7 mouse cellular contexts compared by ENCODE assay signal in the genomic region with DNA sequence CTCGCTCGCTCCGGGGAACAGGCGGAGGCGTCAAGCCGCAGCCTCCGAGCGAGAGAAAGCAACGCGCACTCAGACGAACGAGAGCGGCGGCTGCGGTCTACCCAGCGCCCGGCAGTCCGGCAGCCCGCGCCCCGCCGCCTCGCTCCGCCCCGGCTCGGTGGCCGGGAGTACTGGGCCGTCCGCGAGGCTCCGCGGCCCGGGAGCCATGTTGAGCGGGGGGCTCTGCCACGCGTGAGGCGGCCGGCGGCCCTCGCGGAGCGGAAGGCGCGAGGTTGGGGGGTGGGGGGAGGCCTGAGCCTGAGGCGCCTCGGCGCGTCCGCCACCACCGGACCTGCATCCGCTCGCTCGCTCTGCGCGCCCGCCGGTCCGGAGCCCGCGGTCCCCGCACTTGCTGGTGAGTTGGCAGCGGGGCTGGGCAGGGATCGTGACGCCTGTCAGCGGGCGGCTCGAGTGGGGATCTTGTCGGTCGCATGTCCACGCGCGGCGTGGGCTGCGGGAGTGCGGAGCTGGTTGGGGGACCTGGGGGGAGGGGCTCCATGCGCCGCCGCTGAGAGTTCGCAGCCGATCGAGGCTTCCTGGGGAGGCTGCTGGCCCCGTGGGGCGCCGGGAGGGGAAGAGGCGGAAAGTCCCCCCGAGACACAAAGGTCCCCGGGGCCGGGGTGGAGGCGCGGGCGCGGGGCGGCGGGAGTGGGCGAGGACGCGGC. TPM values are rescaled to one million over a fixed set of nuclear protein-coding genes. Genes with fewer than 3 reads are reported as not detected.
DNase-seq lines count a peak whose midpoint lies in the region; ATAC-seq and TF ChIP-seq lines count a peak whose summit lies in the region.

A gene (plus strand): TSS at position 69 of the 704 bp plus-strand sequence.

- peak; percentile 66 for ATAC-seq in embryonic facial prominence, embryonic 11.5 days (replicated peaks; ENCODE audit: insufficient number of reproducible peaks, low FRiP score, low TSS enrichment, low read depth)
- peak; percentile 46 for ATAC-seq in granulocyte monocyte progenitor cell, adult 5-6 weeks (replicated peaks; ENCODE audit: poor library complexity, severe bottlenecking)
- peak; percentile 75 for ATAC-seq in limb, embryonic 12.5 days (ENCODE audit: insufficient number of reproducible peaks, insufficient read depth, low FRiP score, low TSS enrichment, low read depth)
- peak; percentile 81 for ATAC-seq in midbrain, embryonic 14.5 days (ENCODE audit: low FRiP score, low TSS enrichment)

- no peaks in the 10 kb centered on the region for H3K9me3 ChIP-seq in embryonic facial prominence, embryonic 11.5 days (replicated peaks; ENCODE audit: control insufficient read depth, low read length)
- H3K9me3 ChIP-seq in limb, embryonic 12.5 days = no peaks in the 10 kb centered on the region
- no peaks in the 10 kb centered on the region for H3K9me3 ChIP-seq in midbrain, embryonic 14.5 days (ENCODE audit: control insufficient read depth, low read length)

- peak; percentile 77 for DNase-seq in adrenal gland, postnatal 10 days
- DNase-seq in embryonic facial prominence, embryonic 11.5 days (ENCODE audit: low spot score) = peak; percentile 62
- peak; percentile 65 for DNase-seq in kidney, adult 11 months
- DNase-seq in midbrain, embryonic 14.5 days = peak; percentile 79
- DNase-seq in spleen, adult 2 months (ENCODE audit: low read depth in 1 of 2, low spot score in 2 of 2) = peak in 1 of 2 experiments; percentile 77

- H3K4me1 ChIP-seq in embryonic facial prominence, embryonic 11.5 days (ENCODE audit: control insufficient read depth, insufficient read depth, low read length) = peaks cover under 1% of the 10 kb centered on the region; the same call in 1 of the 2 replicates
- H3K4me1 ChIP-seq in limb, embryonic 12.5 days (replicated peaks) = peaks cover 13% of the 10 kb centered on the region
- peaks cover 30% of the 10 kb centered on the region for H3K4me1 ChIP-seq in midbrain, embryonic 14.5 days (ENCODE audit: control insufficient read depth, insufficient read depth, low read length)
- peaks cover 11% of the 10 kb centered on the region for H3K4me1 ChIP-seq in spleen, adult 2 months (ENCODE audit: control insufficient read depth, insufficient read depth, insufficient read length)

- H3K27me3 ChIP-seq in embryonic facial prominence, embryonic 11.5 days (ENCODE audit: control insufficient read depth, insufficient read depth, low read length) = no peaks in the 10 kb centered on the region
- no peaks in the 10 kb centered on the region for H3K27me3 ChIP-seq in limb, embryonic 12.5 days
- H3K27me3 ChIP-seq in midbrain, embryonic 14.5 days (ENCODE audit: control insufficient read depth, insufficient read depth, low read length) = no peaks in the 10 kb centered on the region
- no peaks in the 10 kb centered on the region for H3K27me3 ChIP-seq in spleen, adult 2 months (ENCODE audit: control insufficient read depth, insufficient read depth, low read length)

- no peaks in the 10 kb centered on the region for H3K36me3 ChIP-seq in embryonic facial prominence, embryonic 11.5 days (replicated peaks; ENCODE audit: control insufficient read depth, insufficient read depth, low read depth, low read length)
- no peaks in the 10 kb centered on the region for H3K36me3 ChIP-seq in limb, embryonic 12.5 days
- no peaks in the 10 kb centered on the region for H3K36me3 ChIP-seq in midbrain, embryonic 14.5 days (ENCODE audit: control insufficient read depth, insufficient read depth, low read length)
- no peaks in the 10 kb centered on the region for H3K36me3 ChIP-seq in spleen, adult 2 months (ENCODE audit: control insufficient read depth, insufficient read depth, low read length)

- peak within 1 kb of the TSS; percentile 99 for H3K27ac ChIP-seq in embryonic facial prominence, embryonic 11.5 days (replicated peaks; ENCODE audit: low read depth, low read length)
- H3K27ac ChIP-seq in limb, embryonic 12.5 days = peak within 1 kb of the TSS; percentile 100
- peak within 1 kb of the TSS; percentile 99 for H3K27ac ChIP-seq in midbrain, embryonic 14.5 days (replicated peaks; ENCODE audit: low read depth, low read length)
- H3K27ac ChIP-seq in spleen, adult 2 months (ENCODE audit: insufficient read depth, low read length) = peak within 1 kb of the TSS; percentile 100

- WGBS in embryonic facial prominence, embryonic 11.5 days = under 1% methylated on average over 84 of the region's 97 CpGs
- WGBS in limb, embryonic 12.5 days = under 1% methylated on average over 92 of the region's 97 CpGs
- under 1% methylated on average over 94 of the region's 97 CpGs for WGBS in midbrain, embryonic 14.5 days
- WGBS in spleen, adult 2 months = under 1% methylated on average over 89 of the region's 97 CpGs

- peak within 1 kb of the TSS; percentile 95 for H3K4me3 ChIP-seq in embryonic facial prominence, embryonic 11.5 days (ENCODE audit: low read depth, low read length)
- peak within 1 kb of the TSS; percentile 94 for H3K4me3 ChIP-seq in limb, embryonic 12.5 days (replicated peaks)
- peak within 1 kb of the TSS; percentile 98 for H3K4me3 ChIP-seq in midbrain, embryonic 14.5 days (replicated peaks; ENCODE audit: low read depth, low read length)
- H3K4me3 ChIP-seq in spleen, adult 2 months (ENCODE audit: extremely low read depth, insufficient read depth, insufficient read length) = peak within 1 kb of the TSS; percentile 100

- TF ChIP-seq POLR2A in spleen, adult 2 months (IDR thresholded peaks at IDR 0.05; ENCODE audit: low read depth, low read length) = no peak; the same call in 1 of the 2 replicates

- peak within 1 kb of the TSS; percentile 75 for H3K4me2 ChIP-seq in embryonic facial prominence, embryonic 11.5 days (ENCODE audit: low read depth, low read length)
- H3K4me2 ChIP-seq in limb, embryonic 12.5 days = peak within 1 kb of the TSS; percentile 73
- peak within 1 kb of the TSS; percentile 64 for H3K4me2 ChIP-seq in midbrain, embryonic 14.5 days (ENCODE audit: low read length)

- H3K9ac ChIP-seq in embryonic facial prominence, embryonic 11.5 days (replicated peaks; ENCODE audit: low read length) = peak within 1 kb of the TSS; percentile 96
- H3K9ac ChIP-seq in limb, embryonic 12.5 days (replicated peaks) = peak within 1 kb of the TSS; percentile 96
- peak within 1 kb of the TSS; percentile 97 for H3K9ac ChIP-seq in midbrain, embryonic 14.5 days (replicated peaks; ENCODE audit: low read length)

- no peak for TF ChIP-seq CTCF in spleen, adult 2 months (IDR thresholded peaks at IDR 0.05; ENCODE audit: extremely low read depth, insufficient read depth, insufficient read length, insufficient replicate concordance)

RNA-seq across cellular contexts. Expression of the gene that starts here (rescaled TPM):
- 10 to 100 TPM; 37.3 to 38.7 TPM for total RNA-seq in adrenal gland, postnatal 10 days (2021)
- polyA plus RNA-seq in embryonic facial prominence, embryonic 11.5 days (2014; fragmentation: Nextera tagmentation; extraction: Ambion mirVana) = 25.7 and 27.8 TPM in 2 replicates
- total RNA-seq in granulocyte monocyte progenitor cell, adult 5-6 weeks (2014; fragmentation: Nextera tagmentation) = 28.1 and 41.6 TPM in 2 replicates
- total RNA-seq in granulocyte monocyte progenitor cell, adult 5-6 weeks (2017) = 36.3 and 40.0 TPM in 2 replicates
- polyA plus RNA-seq in limb, embryonic 12.5 days (2016; fragmentation: Nextera tagmentation; extraction: Ambion mirVana) = 22.2 and 23.9 TPM in 2 replicates
- polyA plus RNA-seq in midbrain, embryonic 14.5 days (2014; fragmentation: Nextera tagmentation; extraction: Ambion mirVana) = 57.0 and 67.8 TPM in 2 replicates
- 18.5 and 27.3 TPM in 2 replicates for polyA plus RNA-seq in spleen, adult 2 months (2012; rRNA removed)
